Mouse (Mus musculus) kidney, adult 2 months (tissue): ENCODE measurements around the gene 5730409E04Rik.

Source experiments
- CTCF ChIP-seq: fragments of 200-500 bp; conservative IDR thresholded peaks from 2 replicates; pipeline ENCODE4 v1.5.1; 2011; ENCODE audit warnings: low read depth, mild to moderate bottlenecking, control low read depth, low read length, moderate library complexity, mixed read lengths; ENCODE audit not compliant: insufficient read depth, insufficient read length
- POLR2A ChIP-seq: fragments of 200-500 bp; IDR thresholded peaks from one replicate; pipeline ENCODE4 v1.6.1; 2011; ENCODE audit warnings: low read depth, low read length, control low read depth

- no peak for TF ChIP-seq CTCF
- TF ChIP-seq POLR2A = no peak
Observed at GRCm38 (mm10) chr4:126576281-126576680, 33.3 kb upstream of the 5730409E04Rik start.
